Mouse (Mus musculus) testis, adult 2 months (tissue): Measurements from ENCODE around the gene Mien1.

ENCODE experiments used
- CTCF ChIP-seq: fragments of 200-500 bp; IDR thresholded peaks from 2 replicates; pipeline ENCODE4 v1.5.1; 2012; ENCODE audit warnings: low read depth, mild to moderate bottlenecking, inconsistent platforms, low read length, moderate library complexity; ENCODE audit not compliant: control insufficient read depth, insufficient read depth, insufficient replicate concordance
- POLR2A ChIP-seq: fragments of 200-500 bp; IDR thresholded peaks from 2 replicates; pipeline ENCODE4 v1.6.1; 2012; ENCODE audit warnings: low read depth, mild to moderate bottlenecking, inconsistent platforms, low read length, moderate library complexity; ENCODE audit not compliant: control insufficient read depth

DNA sequence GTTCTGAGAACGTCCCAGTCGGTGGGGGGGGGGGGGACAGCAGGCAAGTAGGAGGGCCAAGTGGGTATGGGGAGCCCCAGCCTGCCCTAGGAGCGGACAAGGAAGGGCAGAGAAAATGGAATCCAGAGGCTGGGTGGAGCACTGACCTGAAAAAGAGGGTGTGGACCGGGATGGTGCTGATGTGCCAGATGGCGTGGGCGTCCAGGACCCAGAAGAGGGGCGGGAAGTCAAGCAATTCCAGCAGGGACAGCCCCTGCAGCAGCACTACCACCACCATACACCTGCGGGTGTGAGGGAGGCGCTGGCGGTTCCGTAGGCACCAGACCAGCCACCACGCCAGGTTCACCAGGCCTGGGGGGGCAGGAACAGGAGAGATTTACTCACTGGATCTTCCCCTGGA lies 48.6 kb downstream of the Mien1 start:
- TF ChIP-seq POLR2A (no peak), CTCF (no peak)
